Mouse (Mus musculus) liver, postnatal 0 days (tissue): ENCODE measurements around the gene Nrros.

ENCODE experiments used
- CTCF ChIP-seq: sonication (generic); IDR thresholded peaks from 2 replicates; pipeline ENCODE4 v1.5.1; 2016; ENCODE audit warnings: antibody characterized with exemption, low read depth
- EP300 ChIP-seq: IDR thresholded peaks from 2 replicates; pipeline ENCODE4 v1.6.1; 2016; ENCODE audit warnings: antibody characterized with exemption, low read depth, mild to moderate bottlenecking

DNA sequence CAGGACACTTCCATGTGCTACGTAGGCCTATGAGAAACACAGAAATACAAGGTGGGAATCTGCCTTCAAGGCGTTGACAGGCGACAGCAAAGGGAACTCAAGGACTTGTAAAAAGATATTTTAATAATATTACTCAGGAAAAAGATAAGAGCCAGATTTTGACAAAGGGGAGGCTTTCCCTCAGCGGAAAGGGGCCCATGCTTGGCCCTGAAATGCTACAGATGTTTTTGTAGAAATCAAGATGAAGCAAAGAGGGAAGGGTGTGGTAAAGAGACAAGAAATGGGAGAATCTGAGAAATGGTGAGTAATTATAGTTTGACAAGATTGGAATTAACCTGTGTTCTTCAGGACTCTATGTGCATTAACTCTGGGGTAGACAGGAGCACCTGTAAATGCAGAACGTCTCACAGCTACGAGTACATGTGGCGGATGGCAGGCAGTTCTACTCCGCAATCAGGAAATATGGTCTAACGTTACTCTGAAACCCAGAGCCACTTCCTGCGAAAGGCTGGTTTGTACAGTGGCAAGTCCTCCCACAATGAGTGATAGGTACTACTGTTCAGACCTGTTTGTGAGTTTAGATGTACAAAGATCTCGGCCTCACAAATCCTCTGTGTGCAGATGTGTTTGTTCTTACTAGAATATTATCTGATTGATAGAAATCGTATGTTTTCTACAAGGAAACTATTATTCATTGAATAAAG, 57.9 kb downstream of the Nrros start:
- TF ChIP-seq CTCF (no peak), EP300 (no peak)
